Mouse (Mus musculus) liver, postnatal 0 days (tissue): ENCODE measurements around the gene Gnmt.

ENCODE experiments used
- CTCF ChIP-seq: sonication (generic); IDR thresholded peaks from 2 replicates; pipeline ENCODE4 v1.5.1; 2016; ENCODE audit warnings: antibody characterized with exemption, low read depth
- EP300 ChIP-seq: IDR thresholded peaks from 2 replicates; pipeline ENCODE4 v1.6.1; 2016; ENCODE audit warnings: antibody characterized with exemption, low read depth, mild to moderate bottlenecking

GRCm38 (mm10) chr17:46775070-46775469 lies 46.1 kb upstream of the Gnmt start:
- TF ChIP-seq CTCF: no peak
- TF ChIP-seq EP300: no peak
